Mouse (Mus musculus): ENCODE results near the gene Plcb1.
A peak's percentile ranks its signal among the peaks of the same experiment; 100 is the strongest.

The Plcb1 gene

DNA sequence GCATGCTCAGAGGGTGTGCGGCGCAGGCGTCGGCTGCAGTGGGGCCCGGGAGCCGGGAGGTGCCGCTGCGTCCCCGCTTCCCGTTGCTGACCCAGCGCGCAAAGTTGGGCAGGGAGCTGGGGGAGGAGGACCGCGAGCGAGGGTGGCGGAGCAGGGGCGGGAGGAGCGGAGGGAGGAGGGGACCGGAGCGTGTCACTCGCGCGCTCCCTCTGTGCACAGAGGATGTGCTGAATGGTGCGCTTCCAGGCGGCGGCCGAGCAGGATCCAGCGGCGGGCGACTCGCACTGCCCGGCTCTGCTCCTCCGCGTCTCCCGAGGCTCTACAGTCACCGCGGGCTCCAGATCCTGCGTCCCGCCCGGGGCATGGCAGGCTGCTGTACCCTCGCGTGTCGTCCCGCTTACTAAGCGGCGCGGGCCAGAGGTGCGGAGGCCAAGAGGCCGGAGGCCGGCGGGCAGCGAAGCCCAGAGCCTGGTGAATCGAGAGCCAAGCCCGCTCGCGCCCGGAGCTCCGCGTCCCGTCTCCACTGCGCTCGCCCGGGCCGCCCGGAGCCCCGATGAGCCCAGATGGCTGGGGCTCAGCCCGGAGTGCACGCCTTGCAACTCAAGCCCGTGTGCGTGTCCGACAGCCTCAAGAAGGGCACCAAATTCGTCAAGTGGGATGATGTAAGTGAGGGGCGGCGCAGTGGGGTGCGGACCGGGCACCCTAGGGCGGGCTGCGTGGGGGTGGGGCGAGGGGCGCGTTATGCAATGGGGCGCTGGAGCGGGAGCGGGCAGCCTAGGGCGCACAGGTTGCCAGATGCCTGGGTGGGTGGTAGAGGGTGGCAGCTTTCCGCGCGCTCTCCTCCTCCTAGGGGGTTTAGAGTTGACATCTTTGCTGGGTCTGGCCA is at the start of gene Plcb1:
Gene Plcb1 (plus strand): TSS at position 98 of the 886 bp plus-strand sequence.
- peak; percentile 81 for DNase-seq (ENCODE audit: low spot score)

GRCm38 (mm10) chr2:134755537-134755936 is 30.3 kb upstream of the Plcb1 start:
- DNase-seq (ENCODE audit: low spot score): no peak

DNA sequence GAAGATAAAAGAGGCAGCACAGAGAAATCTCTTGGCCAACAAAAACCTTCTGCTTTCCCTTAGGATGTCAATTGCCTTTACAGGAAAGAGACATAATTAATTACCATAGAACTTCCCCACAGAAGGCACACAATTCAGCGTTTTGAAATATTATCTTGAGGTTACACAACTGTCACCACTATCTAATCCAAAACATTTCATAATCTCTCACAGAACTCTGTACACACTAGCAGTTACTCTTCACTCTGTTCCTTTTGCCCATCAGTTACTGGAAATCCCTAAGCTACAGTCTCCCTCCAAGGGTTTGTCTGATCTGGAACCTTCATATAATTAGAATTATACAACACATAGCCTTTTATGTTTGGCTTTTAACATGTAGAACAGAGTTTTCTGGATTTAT is 29.8 kb upstream of the Plcb1 start:
- no peak for DNase-seq (ENCODE audit: low spot score)

- no peak for DNase-seq (ENCODE audit: low spot score)
These were observed 24.8 kb upstream of the Plcb1 start for GRCm38 (mm10) chr2:134761029-134761428.

GRCm38 (mm10) chr2:134763406-134763990 is 22.4 kb upstream of the Plcb1 start:
- no peak for DNase-seq (ENCODE audit: low spot score)

- DNase-seq (ENCODE audit: low spot score): no peak
These were observed 21.4 kb upstream of the Plcb1 start for GRCm38 (mm10) chr2:134764506-134764905.

DNA sequence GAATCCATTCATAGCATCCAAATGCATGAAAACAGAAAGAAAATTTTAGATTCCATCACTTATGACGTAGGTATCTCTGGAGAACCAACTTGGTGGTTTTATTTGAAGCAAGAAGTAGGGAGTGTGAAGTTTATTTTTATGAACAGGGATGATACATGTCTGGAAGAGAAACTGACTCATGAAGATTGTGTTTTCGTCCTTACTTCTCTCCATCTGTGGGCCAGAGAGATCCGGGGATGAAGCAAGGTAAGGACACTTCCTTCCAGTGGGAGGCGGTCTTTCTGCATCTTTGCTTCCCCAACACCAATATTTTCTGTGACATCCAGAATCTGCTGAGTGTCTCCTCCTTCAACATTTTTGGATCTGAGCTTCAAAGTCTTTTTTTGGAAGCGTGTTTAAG is 6.0 kb upstream of the Plcb1 start:
- DNase-seq (ENCODE audit: low spot score): no peak

- DNase-seq (ENCODE audit: low spot score): no peak
These were observed 5.6 kb upstream of the Plcb1 start for GRCm38 (mm10) chr2:134780316-134780715.

DNA sequence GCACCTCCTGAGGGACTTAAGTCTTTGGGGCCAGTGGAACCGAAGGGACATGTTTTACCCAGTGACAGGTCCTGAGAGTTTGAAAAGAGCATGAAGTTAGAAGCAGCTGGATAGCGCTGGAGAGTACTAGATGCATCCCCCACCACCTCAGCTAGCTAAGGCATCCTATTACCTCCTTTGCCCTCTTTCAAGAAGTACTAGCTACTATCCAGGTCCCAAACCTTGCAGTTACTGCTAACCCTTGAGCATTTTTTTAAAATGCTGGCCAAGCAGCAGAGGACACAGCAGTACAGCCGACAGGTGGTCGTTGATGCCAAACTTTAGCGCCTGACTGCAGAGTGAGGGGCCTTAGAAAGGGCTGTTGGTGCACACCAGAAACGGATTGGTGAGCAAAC is 986 bp downstream of the Plcb1 start:
- DNase-seq (ENCODE audit: low spot score): no peak

- no peak for DNase-seq (ENCODE audit: low spot score)
These were observed 1.6 kb downstream of the Plcb1 start for GRCm38 (mm10) chr2:134787336-134788095.

- DNase-seq (ENCODE audit: low spot score): no peak
These were observed 7.1 kb downstream of the Plcb1 start for GRCm38 (mm10) chr2:134792926-134793325.

DNA sequence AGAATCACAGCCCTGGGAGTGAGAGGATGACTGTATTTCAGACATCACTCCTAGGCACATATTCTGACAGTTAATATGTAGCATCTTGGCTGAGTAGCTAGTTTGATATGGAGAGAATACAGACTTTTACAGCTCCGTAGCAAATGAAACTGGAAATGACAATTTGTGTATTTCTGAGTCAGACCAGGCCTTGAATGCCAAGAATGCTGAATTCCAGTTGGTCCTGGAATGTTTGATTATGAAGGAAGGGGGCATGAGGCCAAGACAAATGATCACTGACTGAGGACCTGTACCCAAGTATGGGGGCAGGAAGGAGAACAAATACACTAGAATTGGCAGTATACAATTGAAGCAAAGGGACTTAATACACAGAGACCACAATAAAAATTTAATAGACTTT is 14.4 kb downstream of the Plcb1 start:
- no peak for DNase-seq (ENCODE audit: low spot score)

DNA sequence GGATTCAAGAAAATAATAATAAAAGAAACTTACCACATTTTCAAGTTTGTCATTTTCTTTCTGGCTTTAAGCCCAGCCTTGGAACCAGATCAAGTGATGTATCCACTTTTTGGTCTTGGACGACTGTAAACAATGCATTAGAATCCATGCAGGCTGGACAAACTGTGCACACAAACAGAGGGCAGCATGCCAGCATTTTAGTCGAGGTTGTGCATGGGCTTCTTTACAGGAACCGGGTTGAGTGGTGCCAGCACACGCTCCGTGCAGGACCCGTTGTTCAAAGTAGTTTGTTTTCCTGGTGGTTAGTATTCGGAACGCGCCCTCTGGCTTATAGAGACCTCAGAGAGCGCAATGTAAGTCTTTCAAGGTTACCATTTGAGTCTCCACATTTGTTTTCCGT is 30.5 kb downstream of the Plcb1 start:
- DNase-seq (ENCODE audit: low spot score): no peak

GRCm38 (mm10) chr2:134817058-134817840 is 31.4 kb downstream of the Plcb1 start:
- DNase-seq (ENCODE audit: low spot score): no peak

DNA sequence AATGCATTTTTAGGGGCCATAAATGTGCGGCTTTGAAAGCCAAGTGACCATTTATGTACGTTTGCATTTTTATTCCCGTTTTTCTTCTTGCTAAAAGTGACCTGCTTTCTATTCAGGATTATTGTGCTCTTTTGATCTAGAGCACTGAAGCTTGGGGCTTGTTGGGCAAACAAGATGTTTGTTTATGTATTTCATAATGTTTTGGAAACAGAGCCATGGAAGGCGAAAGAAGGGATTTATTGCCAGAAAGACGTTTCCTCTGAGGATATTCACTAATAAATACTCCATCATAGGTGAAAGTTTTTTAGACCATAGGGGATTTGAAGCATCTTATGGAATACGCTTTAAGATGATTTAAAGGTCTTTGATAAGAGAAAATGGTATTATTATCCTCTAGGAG is 35.3 kb downstream of the Plcb1 start:
- DNase-seq (ENCODE audit: low spot score): no peak

DNA sequence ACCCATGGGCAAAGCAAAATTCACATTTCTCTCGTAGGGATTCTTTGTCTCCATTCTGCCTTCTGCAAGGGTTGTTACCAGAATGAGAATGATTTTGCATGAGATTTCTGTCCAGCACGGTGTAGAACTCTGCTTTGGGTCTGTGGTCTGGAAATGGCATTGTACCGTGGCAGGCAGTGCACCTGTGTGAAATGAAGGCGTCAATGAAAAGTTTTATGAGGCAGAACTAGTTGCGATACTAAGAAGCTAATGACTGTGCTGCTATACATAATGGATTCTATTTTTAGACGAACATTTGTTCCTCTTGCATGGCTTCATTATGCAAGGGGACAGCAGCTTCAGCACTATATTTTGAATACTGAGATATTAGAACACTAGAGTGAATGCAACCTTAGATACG is 39.8 kb downstream of the Plcb1 start:
- no peak for DNase-seq (ENCODE audit: low spot score)

DNA sequence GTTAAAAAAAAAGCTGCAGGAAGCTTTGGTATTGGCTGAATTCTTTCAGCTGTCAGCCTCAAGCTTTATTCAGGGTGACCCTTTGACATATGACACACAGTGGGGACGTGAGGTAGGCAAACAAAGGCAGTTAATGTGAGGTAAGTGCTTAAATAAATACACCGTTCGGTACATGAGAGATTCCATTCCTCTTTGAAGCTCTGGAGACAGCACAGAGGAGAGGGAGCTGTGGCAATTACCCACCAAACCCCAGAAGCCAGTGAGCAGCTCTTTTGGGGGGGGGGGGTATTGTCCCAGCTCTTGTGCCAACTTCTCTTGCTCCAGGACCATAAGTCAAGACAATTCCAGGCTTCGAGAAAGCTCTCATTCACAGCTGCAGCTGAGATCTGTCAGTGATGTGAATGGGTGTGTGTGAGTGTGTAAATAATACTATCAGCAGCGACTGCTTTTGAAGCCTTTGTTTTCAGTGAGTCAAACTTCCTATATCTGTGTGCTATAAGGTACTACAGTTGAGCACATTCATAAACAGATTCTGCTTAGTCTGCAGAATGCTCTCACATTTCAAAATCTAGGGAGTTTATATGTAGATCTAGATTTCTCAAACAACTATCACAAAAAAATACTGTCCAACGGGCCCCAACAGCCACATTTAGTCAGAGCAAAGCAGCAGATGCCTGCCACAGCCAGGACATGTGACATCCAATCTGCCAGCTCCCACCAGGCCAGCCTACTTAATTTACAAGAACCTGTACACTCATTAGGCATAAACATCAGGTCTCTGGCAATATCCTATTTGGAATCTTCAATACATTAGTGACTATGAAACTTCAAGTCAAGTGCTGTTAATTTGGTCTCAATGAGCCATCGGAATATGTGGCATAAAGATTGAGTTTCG is 40.5 kb downstream of the Plcb1 start:
- no peak for DNase-seq (ENCODE audit: low spot score)

GRCm38 (mm10) chr2:134827778-134828487 is 42.1 kb downstream of the Plcb1 start:
- DNase-seq (ENCODE audit: low spot score): no peak

GRCm38 (mm10) chr2:134831861-134832260 is 46.0 kb downstream of the Plcb1 start:
- no peak for DNase-seq (ENCODE audit: low spot score)

GRCm38 (mm10) chr2:134836097-134836496 is 50.2 kb downstream of the Plcb1 start:
- no peak for DNase-seq (ENCODE audit: low spot score)

All from ovary, adult 18-20 months (tissue).